Mouse (Mus musculus) gastrocnemius, adult 2 months (tissue): ENCODE measurements around the gene Rps26. TPM values are rescaled to one million over a fixed set of nuclear protein-coding genes. Genes with fewer than 3 reads are reported as not detected.

Experiments used
- DNase-seq: peaks from one replicate; pipeline ENCODE4 v3.0.0; 2022
- H3K27ac ChIP-seq: fragments of 200-600 bp; 2 replicates; pipeline ENCODE4 v1.8.1; 2022; ENCODE audit warnings: mild to moderate bottlenecking
- H3K4me3 ChIP-seq: fragments of 200-600 bp; 2 replicates; pipeline ENCODE4 v1.8.1; 2022; ENCODE audit warnings: mild to moderate bottlenecking, moderate library complexity
- CTCF ChIP-seq: fragments of 200-600 bp; IDR thresholded peaks from 2 replicates; pipeline ENCODE4 v1.8.1; 2022; ENCODE audit warnings: antibody characterized with exemption, mild to moderate bottlenecking, moderate library complexity
- intact Hi-C: fragments of 180-260 bp; cut with DNase I; formaldehyde crosslinking; loops from one replicate; pipeline ENCODE4 v1.15.1; 2025
- total RNA-seq, 2 experiments: library from RNA; stranded (reverse); gene quantifications; 2 replicates each; pipeline ENCODE4 v1.2.3; 2021

Rps26 gene
- total RNA-seq, 2 experiments from 2014 or later = 299 to 383 TPM

GRCm38 (mm10) chr10:128659490-128659889, 32.9 kb upstream of the Rps26 start:
- Histone ChIP-seq H3K4me3 (no peak overlapping the region), H3K27ac (no peak overlapping the region)
- no peak for DNase-seq
- TF ChIP-seq CTCF = no peak
- intact Hi-C loops = no loop called here

- intact Hi-C loops = no loop called here
- Histone ChIP-seq H3K27ac (no peak overlapping the region), H3K4me3 (no peak overlapping the region)
- DNase-seq = no peak
- TF ChIP-seq CTCF = no peak
These were observed 31.3 kb upstream of the Rps26 start for GRCm38 (mm10) chr10:128657844-128658243.

GRCm38 (mm10) chr10:128656731-128657130, 30.2 kb upstream of the Rps26 start:
- no peak for TF ChIP-seq CTCF
- intact Hi-C loops = no loop called here
- H3K4me3 ChIP-seq = no peak overlapping the region
- no peak overlapping the region for H3K27ac ChIP-seq
- DNase-seq = no peak

- Histone ChIP-seq H3K4me3 (no peak overlapping the region), H3K27ac (no peak overlapping the region)
- no peak for TF ChIP-seq CTCF
- intact Hi-C loops = no loop called here
- DNase-seq = no peak
These were observed 28.7 kb upstream of the Rps26 start for GRCm38 (mm10) chr10:128655254-128655653.

GRCm38 (mm10) chr10:128653866-128654265, 27.3 kb upstream of the Rps26 start:
- no peak overlapping the region for H3K4me3 ChIP-seq
- TF ChIP-seq CTCF = no peak
- DNase-seq = no peak
- intact Hi-C loops = no loop called here
- H3K27ac ChIP-seq = no peak overlapping the region

GRCm38 (mm10) chr10:128646139-128647089, 19.9 kb upstream of the Rps26 start:
- peak overlapping the region; percentile 56 for H3K4me3 ChIP-seq
- TF ChIP-seq CTCF = no peak
- intact Hi-C loops = no loop called here
- DNase-seq = peak; percentile 37
- peak overlapping the region; percentile 73 for H3K27ac ChIP-seq

- H3K4me3 ChIP-seq = peak within 1 kb of the TSS; percentile 78
- TF ChIP-seq CTCF = no peak
- intact Hi-C loops = no loop called here
- DNase-seq = peak; percentile 53
- peak within 1 kb of the TSS; percentile 73 for H3K27ac ChIP-seq
These were observed 18.8 kb upstream of the Rps26 start, which contains the start of gene Ikzf4 for GRCm38 (mm10) chr10:128645111-128646011. Gene Ikzf4 (minus strand): TSS chr10:128645991.

- DNase-seq = no peak
- intact Hi-C loops = no loop called here
- TF ChIP-seq CTCF = no peak
- Histone ChIP-seq H3K4me3 (no peak overlapping the region), H3K27ac (no peak overlapping the region)
These were observed 16.2 kb upstream of the Rps26 start for GRCm38 (mm10) chr10:128642749-128643148.

- intact Hi-C loops = no loop called here
- no peak overlapping the region for H3K4me3 ChIP-seq
- no peak overlapping the region for H3K27ac ChIP-seq
- no peak for TF ChIP-seq CTCF
- no peak for DNase-seq
These were observed 15.3 kb upstream of the Rps26 start for GRCm38 (mm10) chr10:128641871-128642270.

- DNase-seq = no peak
- no peak overlapping the region for H3K4me3 ChIP-seq
- intact Hi-C loops = no loop called here
- no peak overlapping the region for H3K27ac ChIP-seq
- TF ChIP-seq CTCF = no peak
These were observed 14.3 kb upstream of the Rps26 start for GRCm38 (mm10) chr10:128640891-128641290.

- no peak overlapping the region for H3K4me3 ChIP-seq
- intact Hi-C loops = no loop called here
- TF ChIP-seq CTCF = no peak
- H3K27ac ChIP-seq = no peak overlapping the region
- DNase-seq = no peak
These were observed 13.5 kb upstream of the Rps26 start for GRCm38 (mm10) chr10:128639999-128640398.

- intact Hi-C loops = no loop called here
- no peak for DNase-seq
- Histone ChIP-seq H3K27ac (no peak overlapping the region), H3K4me3 (no peak overlapping the region)
- TF ChIP-seq CTCF = no peak
These were observed 10.5 kb upstream of the Rps26 start for GRCm38 (mm10) chr10:128637011-128637410.

- no peak overlapping the region for H3K27ac ChIP-seq
- TF ChIP-seq CTCF = no peak
- DNase-seq = no peak
- H3K4me3 ChIP-seq = no peak overlapping the region
- intact Hi-C loops = no loop called here
These were observed 10.0 kb upstream of the Rps26 start for GRCm38 (mm10) chr10:128636561-128636960.
